Mouse (Mus musculus) liver, embryonic 13.5 days (tissue): ENCODE results near the gene Tssc4. TPM values are rescaled to one million over a fixed set of nuclear protein-coding genes. Genes with fewer than 3 reads are reported as not detected.

Source experiments
- ATAC-seq: fragments of 200-750 bp; cut with Nextera tagmentation; 2 replicates; pipeline ENCODE4 v1.8.0; 2017; ENCODE audit warnings: low read depth, mild to moderate bottlenecking, moderate number of reproducible peaks, moderate library complexity
- DNase-seq: peaks from one replicate; pipeline ENCODE4 v3.0.0; 2022
- H3K27ac ChIP-seq: fragments of 300-500 bp; sonication (generic); 2 replicates; pipeline ENCODE4 v1.5.1; 2015; ENCODE audit warnings: moderate library complexity, mild to moderate bottlenecking, inconsistent platforms
- H3K27me3 ChIP-seq: fragments of 300-500 bp; sonication (generic); 2 replicates; pipeline ENCODE4 v1.6.1; 2015; ENCODE audit warnings: mild to moderate bottlenecking, inconsistent platforms
- H3K36me3 ChIP-seq: fragments of 300-500 bp; sonication (generic); 2 replicates; pipeline ENCODE4 v1.6.1; 2015; ENCODE audit warnings: mild to moderate bottlenecking, inconsistent platforms
- H3K4me1 ChIP-seq: fragments of 300-500 bp; sonication (generic); replicated peaks from 2 replicates; pipeline ENCODE4 v1.6.1; 2015; ENCODE audit warnings: inconsistent platforms
- H3K4me2 ChIP-seq: fragments of 300-500 bp; sonication (generic); 2 replicates; pipeline ENCODE4 v1.6.1; 2015; ENCODE audit warnings: inconsistent platforms, mild to moderate bottlenecking, moderate library complexity
- H3K4me3 ChIP-seq: fragments of 300-500 bp; sonication (generic); replicated peaks from 2 replicates; pipeline ENCODE4 v1.5.1; 2015; ENCODE audit warnings: mild to moderate bottlenecking, inconsistent platforms
- H3K9ac ChIP-seq: fragments of 300-500 bp; sonication (generic); 2 replicates; pipeline ENCODE4 v1.6.1; 2015; ENCODE audit warnings: mild to moderate bottlenecking, inconsistent platforms
- H3K9me3 ChIP-seq: fragments of 300-500 bp; sonication (generic); replicated peaks from 2 replicates; pipeline ENCODE4 v1.6.1; 2016; ENCODE audit warnings: inconsistent platforms
- WGBS: fragments of 180-500 bp; shearing (Covaris S2); methylation state at CpG from one replicate; pipeline ENCODE4 v1.1.7; 2015; ENCODE audit not compliant: insufficient replicate concordance; 5-methylcytosine and 5-hydroxymethylcytosine counted together
- polyA plus RNA-seq: library from polyadenylated mRNA; unstranded; fragments of >200 nt; fragmentation: Nextera tagmentation; extraction: Ambion mirVana; gene quantifications from 2 replicates; pipeline ENCODE4 v1.2.1, GENCODE M21; 2015

Gene Tssc4
- polyA plus RNA-seq, 1 experiment from 2014 or later, result 45.3 TPM

DNA sequence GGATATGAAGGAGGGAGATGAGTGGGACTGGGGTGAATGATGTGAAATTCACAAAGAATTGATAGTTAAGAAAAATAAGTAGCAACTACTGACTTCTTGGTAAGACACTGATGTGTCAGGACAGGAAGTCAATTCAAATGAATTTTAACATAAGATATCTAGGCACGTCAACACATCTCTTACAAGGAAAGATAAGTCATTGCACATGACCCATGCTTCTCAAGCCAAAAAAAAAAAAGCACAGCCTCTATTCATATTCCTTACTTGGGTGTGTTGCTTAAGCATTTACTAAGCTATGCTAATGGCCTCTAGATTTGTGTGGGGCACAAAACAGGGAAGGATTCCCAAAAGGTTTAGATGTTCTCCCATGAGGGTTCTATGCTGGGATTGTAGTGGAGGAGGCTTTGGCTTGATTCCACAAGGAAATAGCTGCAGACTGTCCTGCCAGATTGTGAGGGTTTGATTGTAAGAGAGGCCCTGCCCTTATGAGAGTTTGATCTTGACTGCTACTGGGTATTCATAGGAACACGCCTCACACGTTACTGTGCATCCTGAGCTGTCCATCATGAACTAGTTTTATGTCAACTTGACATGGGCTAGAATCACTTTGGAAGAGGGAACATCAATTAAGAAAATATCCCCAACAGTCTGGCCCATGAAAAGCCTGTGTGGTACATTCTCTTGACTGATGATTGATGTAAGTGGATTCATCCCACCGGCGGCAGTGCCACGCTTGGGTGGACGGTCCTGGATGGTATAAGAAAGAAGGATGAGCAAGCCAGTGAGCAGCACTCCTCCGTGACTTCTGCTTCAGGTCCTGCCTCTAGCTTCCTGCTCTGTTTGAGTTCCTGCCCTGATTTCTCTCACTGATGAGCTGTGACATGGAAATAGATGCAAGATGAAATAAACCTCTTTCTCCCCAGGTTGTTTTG lies 34.3 kb upstream of the Tssc4 start:
- DNase-seq (no peak), ATAC-seq (no peak)
- 67% methylated on average over 8 of the region's 8 CpGs for WGBS

DNA sequence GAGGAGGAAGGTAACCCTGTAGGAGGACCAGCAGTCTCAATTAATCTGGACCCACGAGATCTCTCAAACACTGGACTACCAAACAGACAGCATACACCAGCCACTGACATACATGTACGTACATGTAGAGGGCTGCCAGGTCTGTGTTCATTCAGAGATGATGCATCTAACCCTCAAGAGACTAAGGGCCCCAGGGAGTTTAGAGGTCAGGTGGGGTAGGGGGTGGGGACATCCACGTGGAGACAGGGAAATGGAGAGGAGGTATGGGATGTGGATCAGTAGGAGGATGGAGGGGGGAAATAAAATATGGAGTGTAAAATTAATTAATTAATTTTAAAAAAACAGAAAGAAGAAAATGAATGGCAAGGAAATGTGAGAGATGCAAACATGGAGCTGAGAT lies 32.3 kb upstream of the Tssc4 start:
- ATAC-seq (no peak), DNase-seq (no peak)
- Histone ChIP-seq H3K27ac (no peak overlapping the region), H3K4me3 (no peak overlapping the region), H3K27me3 (no peaks in the 10 kb centered on the region), H3K9me3 (no peaks in the 10 kb centered on the region), H3K4me1 (peaks cover 13% of the 10 kb centered on the region; the same call in 1 of the 2 replicates), H3K36me3 (no peaks in the 10 kb centered on the region), H3K9ac (no peak overlapping the region), H3K4me2 (no peak overlapping the region)
- WGBS, result 58% methylated on average over 3 of the region's 3 CpGs

More for the DNA sequence above, 34.3 kb upstream of the Tssc4 start:
- no peak overlapping the region for H3K27ac ChIP-seq
- H3K27me3 ChIP-seq, result no peaks in the 10 kb centered on the region
- no peaks in the 10 kb centered on the region for H3K9me3 ChIP-seq
- no peaks in the 10 kb centered on the region; the same call in 1 of the 2 replicates for H3K4me1 ChIP-seq
- no peak overlapping the region for H3K4me3 ChIP-seq
- H3K9ac ChIP-seq, result no peak overlapping the region
- no peak overlapping the region for H3K4me2 ChIP-seq
- no peaks in the 10 kb centered on the region for H3K36me3 ChIP-seq

DNA sequence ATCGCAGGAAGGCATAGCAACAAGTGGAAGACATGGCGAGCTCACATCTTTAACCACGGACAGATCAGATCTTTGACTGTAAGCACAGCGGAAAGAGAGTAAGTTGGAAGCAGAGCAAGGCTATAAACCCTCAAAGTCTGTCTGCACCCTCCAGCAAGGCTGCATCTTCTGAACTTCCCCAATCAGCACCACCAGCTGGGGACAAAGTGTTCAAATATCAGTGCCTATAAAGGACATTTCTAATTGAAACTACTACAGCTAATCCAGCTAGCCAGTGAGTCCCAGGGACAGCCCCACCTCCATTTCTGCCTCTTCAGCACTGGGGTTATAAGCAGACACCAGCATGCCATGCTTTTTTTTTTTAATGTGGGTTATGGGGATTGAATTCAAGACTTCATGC lies 31.7 kb upstream of the Tssc4 start:
- ATAC-seq, result no peak
- no peak overlapping the region for H3K4me2 ChIP-seq
- no peaks in the 10 kb centered on the region for H3K36me3 ChIP-seq
- WGBS, result 60% methylated on average over 4 of the region's 4 CpGs
- no peak overlapping the region for H3K4me3 ChIP-seq
- no peaks in the 10 kb centered on the region for H3K27me3 ChIP-seq
- no peak overlapping the region for H3K9ac ChIP-seq
- no peaks in the 10 kb centered on the region for H3K9me3 ChIP-seq
- H3K27ac ChIP-seq, result no peak overlapping the region
- H3K4me1 ChIP-seq, result peaks cover 18% of the 10 kb centered on the region
- DNase-seq, result no peak

DNA sequence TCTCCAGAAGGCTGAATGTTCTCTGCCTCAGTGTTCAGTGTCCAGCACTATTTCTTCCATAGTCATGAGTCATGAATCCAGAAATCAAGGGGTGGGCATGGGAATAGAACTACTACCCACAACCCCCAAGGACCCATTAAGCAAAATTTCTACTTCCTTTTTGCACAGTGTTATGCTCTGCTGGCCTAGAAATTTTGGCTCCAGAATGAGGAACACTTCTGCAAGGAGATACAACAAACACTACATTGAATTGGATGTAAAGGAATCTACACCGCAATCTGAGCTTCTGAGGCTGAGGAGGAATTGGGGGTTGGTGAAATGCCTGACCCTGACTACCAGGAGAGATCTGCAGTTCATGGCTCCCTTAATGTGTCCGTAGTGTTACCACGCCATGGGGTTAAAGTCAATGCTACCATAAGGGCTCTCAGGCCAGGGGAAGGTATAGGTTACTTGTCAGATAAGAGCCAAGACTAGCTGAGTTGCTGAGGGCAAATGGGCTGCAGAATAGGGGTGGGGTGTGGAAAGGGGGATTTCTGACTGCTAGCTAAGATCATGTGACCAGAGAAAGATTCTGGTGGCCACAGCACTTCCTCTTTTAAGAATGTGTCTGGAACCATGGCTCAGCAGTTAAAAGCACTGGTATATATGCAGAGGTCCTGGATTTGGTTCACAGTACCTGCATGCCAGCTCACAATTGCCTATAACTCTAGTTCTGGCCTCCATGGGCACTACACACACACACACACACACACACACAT lies 30.7 kb upstream of the Tssc4 start:
- H3K27me3 ChIP-seq, result no peaks in the 10 kb centered on the region
- no peaks in the 10 kb centered on the region for H3K9me3 ChIP-seq
- no peak overlapping the region for H3K9ac ChIP-seq
- peaks cover 27% of the 10 kb centered on the region for H3K4me1 ChIP-seq
- H3K4me3 ChIP-seq, result no peak overlapping the region
- H3K27ac ChIP-seq, result 0 out of 2 replicates have a peak overlapping the region, but pooled peaks have one; percentile 13
- H3K36me3 ChIP-seq, result no peaks in the 10 kb centered on the region
- H3K4me2 ChIP-seq, result no peak overlapping the region
- DNase-seq (no peak), ATAC-seq (no peak)
- 44% methylated on average over 3 of the region's 3 CpGs for WGBS

DNA sequence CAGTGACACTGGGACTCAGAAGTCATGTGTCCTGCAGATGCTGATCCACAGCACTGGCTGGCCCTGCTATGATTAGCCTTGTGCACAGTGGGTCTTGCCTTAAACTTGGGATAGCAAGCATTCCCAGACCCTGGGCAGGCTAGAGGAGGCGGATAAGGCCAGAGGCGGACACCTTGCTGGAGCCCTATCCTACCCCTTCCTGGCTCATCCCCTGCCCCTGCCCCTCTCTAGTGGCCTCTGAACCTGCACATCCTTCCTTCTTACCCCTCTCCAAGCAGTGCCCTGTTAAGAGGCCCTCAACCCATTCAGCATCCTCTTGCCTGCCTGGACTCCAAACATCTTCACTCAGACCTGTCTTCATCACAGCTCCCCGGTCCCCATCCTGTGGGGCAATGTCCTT lies 28.5 kb upstream of the Tssc4 start:
- Histone ChIP-seq H3K27ac (no peak overlapping the region), H3K9me3 (0 out of 2 replicates have a peak, but pooled peaks cover 4% of the 10 kb centered on the region), H3K36me3 (0 out of 2 replicates have a peak, but pooled peaks cover 2% of the 10 kb centered on the region), H3K9ac (no peak overlapping the region), H3K4me2 (no peak overlapping the region), H3K4me3 (no peak overlapping the region), H3K27me3 (no peaks in the 10 kb centered on the region), H3K4me1 (peaks cover 28% of the 10 kb centered on the region)
- WGBS, result 78% methylated on average over 3 of the region's 3 CpGs
- DNase-seq (no peak), ATAC-seq (0 out of 2 replicates have a peak, but pooled peaks have one; percentile 25)

DNA sequence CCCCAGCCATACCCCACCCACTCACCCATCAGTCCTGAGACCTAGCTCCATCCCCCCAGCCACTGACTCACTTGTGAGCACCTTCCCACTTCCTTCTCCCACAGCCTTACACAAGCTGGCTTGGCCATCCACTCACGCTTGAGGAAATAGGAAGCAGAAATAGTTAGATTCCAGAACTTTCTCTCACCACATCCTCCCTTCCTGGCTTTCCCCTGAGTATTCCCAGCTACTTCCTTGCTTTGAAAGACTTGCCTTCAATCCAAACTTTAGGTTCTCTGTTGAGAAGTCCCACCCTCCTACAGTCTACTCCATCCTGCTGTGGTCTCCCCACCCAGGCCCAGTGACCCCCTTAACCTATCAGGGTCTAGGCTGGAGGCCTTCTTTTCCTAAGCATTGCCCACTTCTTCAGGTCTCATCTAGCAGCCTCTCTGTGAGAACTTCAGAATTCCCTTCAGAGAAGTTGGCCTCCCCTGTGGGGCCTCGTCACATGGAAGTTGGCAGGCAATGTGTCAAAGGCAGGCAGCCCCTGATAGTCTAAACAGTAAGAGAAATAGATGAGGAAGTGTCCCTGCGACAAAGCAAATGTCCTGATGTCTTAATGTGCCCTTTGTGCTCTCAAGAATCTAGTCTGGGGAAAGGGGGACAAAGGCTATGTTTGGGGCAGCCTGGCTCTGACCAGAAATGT lies 27.8 kb upstream of the Tssc4 start:
- Histone ChIP-seq H3K4me3 (no peak overlapping the region), H3K27me3 (no peaks in the 10 kb centered on the region), H3K9ac (0 out of 2 replicates have a peak overlapping the region, but pooled peaks have one; percentile 15), H3K9me3 (0 out of 2 replicates have a peak, but pooled peaks cover 4% of the 10 kb centered on the region), H3K4me2 (no peak overlapping the region), H3K36me3 (0 out of 2 replicates have a peak, but pooled peaks cover 2% of the 10 kb centered on the region), H3K27ac (peak overlapping the region; percentile 23; the same call in 1 of the 2 replicates), H3K4me1 (peaks cover 28% of the 10 kb centered on the region)
- 44% methylated on average over 3 of the region's 3 CpGs for WGBS
- ATAC-seq (no peak), DNase-seq (no peak)

DNA sequence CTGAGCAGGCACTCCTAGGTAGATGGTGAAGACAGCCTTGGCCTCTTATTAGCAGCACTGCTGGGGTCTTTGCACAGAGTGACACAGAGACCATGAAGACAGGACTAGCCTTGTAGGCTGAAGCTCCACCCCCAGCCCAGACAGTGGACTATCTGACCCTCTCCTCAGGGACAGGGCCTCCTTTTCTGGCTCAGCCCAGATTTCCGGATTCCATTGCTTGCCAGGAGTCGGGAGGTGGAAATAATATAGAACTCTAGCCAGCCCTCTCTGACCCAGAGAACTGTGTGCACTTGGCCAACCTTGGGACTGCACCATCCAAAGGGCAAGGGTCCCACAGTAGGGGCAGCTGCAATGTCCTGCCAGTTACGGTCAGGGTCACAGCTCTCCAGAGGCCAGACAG lies 27.0 kb upstream of the Tssc4 start:
- 0 out of 2 replicates have a peak, but pooled peaks have one; percentile 29 for ATAC-seq
- H3K4me2 ChIP-seq, result no peak overlapping the region
- DNase-seq, result no peak
- H3K4me3 ChIP-seq, result no peak overlapping the region
- H3K9me3 ChIP-seq, result 0 out of 2 replicates have a peak, but pooled peaks cover 4% of the 10 kb centered on the region
- H3K36me3 ChIP-seq, result 0 out of 2 replicates have a peak, but pooled peaks cover 2% of the 10 kb centered on the region
- WGBS, result 49% methylated on average over 3 of the region's 3 CpGs
- peaks cover 28% of the 10 kb centered on the region for H3K4me1 ChIP-seq
- H3K27me3 ChIP-seq, result no peaks in the 10 kb centered on the region
- no peak overlapping the region for H3K27ac ChIP-seq
- no peak overlapping the region for H3K9ac ChIP-seq

DNA sequence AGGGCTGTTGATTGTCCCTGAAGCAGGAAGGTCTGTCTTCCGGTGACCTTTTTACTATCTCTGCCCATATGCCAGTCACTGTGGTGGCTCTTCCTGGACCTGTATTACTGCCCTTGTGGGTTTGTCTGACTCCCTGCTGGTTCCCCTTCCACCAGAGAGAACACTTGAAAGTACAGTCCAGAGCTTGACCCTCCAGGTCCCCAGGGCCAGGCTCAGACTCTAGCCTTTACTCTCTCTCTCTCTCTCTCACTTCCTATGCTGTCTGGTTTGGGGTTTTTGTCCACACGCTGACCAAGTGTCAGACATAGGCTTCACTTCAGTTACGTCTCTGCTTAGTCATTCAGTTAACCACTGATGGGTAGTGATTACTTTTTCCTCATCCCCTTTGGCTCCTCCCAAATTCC lies 26.1 kb upstream of the Tssc4 start:
- Histone ChIP-seq H3K9me3 (0 out of 2 replicates have a peak, but pooled peaks cover 4% of the 10 kb centered on the region), H3K9ac (no peak overlapping the region), H3K4me1 (peaks cover 28% of the 10 kb centered on the region), H3K4me2 (no peak overlapping the region), H3K36me3 (0 out of 2 replicates have a peak, but pooled peaks cover 2% of the 10 kb centered on the region), H3K4me3 (no peak overlapping the region), H3K27me3 (no peaks in the 10 kb centered on the region), H3K27ac (0 out of 2 replicates have a peak overlapping the region, but pooled peaks have one; percentile 23)
- DNase-seq (no peak), ATAC-seq (no peak)
- 29% methylated on average over 3 of the region's 3 CpGs for WGBS

DNA sequence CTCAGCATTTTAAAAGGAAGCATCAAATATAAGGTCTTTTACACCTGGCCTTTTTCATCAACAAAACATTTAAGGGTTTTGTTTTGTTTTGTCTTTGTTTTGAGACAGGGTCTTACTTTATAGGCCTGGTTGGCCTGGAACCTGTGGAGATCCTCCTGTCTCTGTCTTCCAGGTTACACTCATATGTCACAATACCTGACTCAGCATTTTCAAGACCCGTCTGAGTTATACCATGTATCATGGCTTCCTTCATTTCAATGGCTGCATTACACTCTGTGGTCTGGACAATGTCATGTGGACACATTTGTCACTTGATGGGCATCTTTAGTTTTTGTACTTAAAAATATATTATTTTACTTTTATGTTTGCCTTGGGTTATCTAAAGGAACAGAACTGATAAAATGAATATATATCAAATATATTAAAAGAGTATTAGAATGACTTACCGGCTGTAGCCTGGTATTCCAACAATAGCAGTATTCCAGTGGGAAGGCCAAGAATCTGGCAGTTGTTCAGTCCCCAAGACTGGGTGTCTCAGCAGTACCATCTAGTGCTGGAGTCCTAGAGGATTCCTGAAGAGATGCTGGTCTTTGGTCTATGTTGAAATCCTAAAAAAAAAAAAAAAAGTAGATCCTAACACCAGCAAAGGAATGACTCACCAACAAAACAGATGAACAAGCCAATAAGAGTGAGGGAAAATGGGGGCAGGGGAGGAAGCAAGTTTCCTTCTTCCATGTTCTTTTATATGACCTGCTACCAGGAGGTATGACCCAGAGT lies 24.8 kb upstream of the Tssc4 start:
- Histone ChIP-seq H3K4me3 (no peak overlapping the region), H3K9me3 (0 out of 2 replicates have a peak, but pooled peaks cover 4% of the 10 kb centered on the region), H3K27ac (no peak overlapping the region), H3K9ac (no peak overlapping the region), H3K36me3 (0 out of 2 replicates have a peak, but pooled peaks cover 2% of the 10 kb centered on the region), H3K4me1 (peaks cover 28% of the 10 kb centered on the region), H3K4me2 (no peak overlapping the region), H3K27me3 (no peaks in the 10 kb centered on the region)
- ATAC-seq (no peak), DNase-seq (no peak)
- WGBS, result 59% methylated on average over 2 of the region's 2 CpGs

DNA sequence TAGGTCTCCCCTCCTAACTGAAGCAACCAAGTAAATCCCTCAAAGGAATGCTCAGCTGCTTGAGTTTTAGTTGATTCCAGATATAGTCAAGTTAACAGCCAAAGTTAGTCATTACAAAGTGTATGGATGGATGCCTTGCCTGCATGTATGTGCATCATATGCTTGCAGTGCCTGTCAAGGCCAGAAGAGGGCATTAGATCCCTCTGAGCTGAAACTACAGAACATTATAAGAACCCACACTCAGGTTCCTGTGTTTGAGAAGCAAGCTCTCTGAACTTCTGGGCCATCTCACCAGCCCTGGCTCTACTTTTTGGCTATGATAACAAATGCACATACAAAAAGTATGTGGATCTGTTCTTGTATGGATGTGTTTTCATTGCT lies 24.2 kb upstream of the Tssc4 start:
- no peak overlapping the region for H3K27ac ChIP-seq
- H3K27me3 ChIP-seq, result no peaks in the 10 kb centered on the region
- H3K9ac ChIP-seq, result no peak overlapping the region
- no peak for DNase-seq
- 0 out of 2 replicates have a peak, but pooled peaks cover 2% of the 10 kb centered on the region for H3K36me3 ChIP-seq
- no peak for ATAC-seq
- H3K4me2 ChIP-seq, result no peak overlapping the region
- H3K4me1 ChIP-seq, result peaks cover 28% of the 10 kb centered on the region
- H3K9me3 ChIP-seq, result 0 out of 2 replicates have a peak, but pooled peaks cover 4% of the 10 kb centered on the region
- no peak overlapping the region for H3K4me3 ChIP-seq
